Mouse (Mus musculus) stomach, embryonic 16.5 days (tissue): ENCODE measurements around the gene Pnpla2. TPM values are rescaled to one million over a fixed set of nuclear protein-coding genes. Genes with fewer than 3 reads are reported as not detected.

ENCODE experiments used
- ATAC-seq: fragments of 200-750 bp; cut with Nextera tagmentation; 2 replicates; pipeline ENCODE4 v1.8.0; 2017; ENCODE audit warnings: moderate number of reproducible peaks, moderate TSS enrichment; ENCODE audit not compliant: insufficient read depth, low FRiP score
- H3K27ac ChIP-seq: fragments of 300-500 bp; sonication (generic); 2 replicates; pipeline ENCODE4 v1.5.1; 2014; ENCODE audit warnings: low read length
- H3K27me3 ChIP-seq: fragments of 300-500 bp; sonication (generic); 2 replicates; pipeline ENCODE4 v1.6.1; 2014; ENCODE audit warnings: low read length, control low read depth, mixed read lengths; ENCODE audit not compliant: control insufficient read depth, insufficient read depth
- H3K36me3 ChIP-seq: fragments of 300-500 bp; sonication (generic); 2 replicates; pipeline ENCODE4 v1.6.1; 2014; ENCODE audit warnings: low read length; ENCODE audit not compliant: control insufficient read depth, insufficient read depth
- H3K4me1 ChIP-seq: fragments of 300-500 bp; sonication (generic); 2 replicates; pipeline ENCODE4 v1.6.1; 2014; ENCODE audit warnings: low read length, control low read depth, mixed read lengths; ENCODE audit not compliant: control insufficient read depth, insufficient read depth
- H3K4me2 ChIP-seq: fragments of 300-500 bp; sonication (generic); 2 replicates; pipeline ENCODE4 v1.6.1; 2014; ENCODE audit warnings: low read depth, low read length, mixed read lengths
- H3K4me3 ChIP-seq: fragments of 300-500 bp; sonication (generic); replicated peaks from 2 replicates; pipeline ENCODE4 v1.5.1; 2014; ENCODE audit warnings: mild to moderate bottlenecking, low read length
- H3K9ac ChIP-seq: fragments of 300-500 bp; sonication (generic); 2 replicates; pipeline ENCODE4 v1.6.1; 2014; ENCODE audit warnings: low read length
- H3K9me3 ChIP-seq: fragments of 300-500 bp; sonication (generic); replicated peaks from 2 replicates; pipeline ENCODE4 v1.6.1; 2016; ENCODE audit warnings: low read length, control low read depth; ENCODE audit not compliant: control insufficient read depth
- WGBS: fragments of 180-500 bp; shearing (Covaris S2); extraction: QIAGEN DNeasy Blood & Tissue Kit; methylation state at CpG from one replicate; pipeline ENCODE4 v1.1.7; 2014; 5-methylcytosine and 5-hydroxymethylcytosine counted together
- polyA plus RNA-seq: library from polyadenylated mRNA; unstranded; fragments of >200 nt; fragmentation: Nextera tagmentation; extraction: Ambion mirVana; gene quantifications from 2 replicates; pipeline ENCODE4 v1.2.1, GENCODE M21; 2015

The Pnpla2 gene
- polyA plus RNA-seq, 1 experiment from 2014 or later: 34.0 TPM

GRCm38 (mm10) chr7:141416144-141416841, 38.7 kb upstream of the Pnpla2 start:
- no peaks in the 10 kb centered on the region for H3K36me3 ChIP-seq
- 77% methylated on average over 6 of the region's 6 CpGs for WGBS
- H3K9ac ChIP-seq: no peak overlapping the region
- no peak overlapping the region for H3K4me2 ChIP-seq
- H3K9me3 ChIP-seq: no peaks in the 10 kb centered on the region
- no peak for ATAC-seq
- H3K4me1 ChIP-seq: peaks cover 6% of the 10 kb centered on the region; the same call in 1 of the 2 replicates
- no peak overlapping the region for H3K4me3 ChIP-seq
- H3K27ac ChIP-seq: no peak overlapping the region
- no peaks in the 10 kb centered on the region for H3K27me3 ChIP-seq

- no peak for ATAC-seq
- no peak overlapping the region for H3K27ac ChIP-seq
Measured at GRCm38 (mm10) chr7:141417731-141418681, 37.0 kb upstream of the Pnpla2 start.

GRCm38 (mm10) chr7:141418970-141419369, 36.0 kb upstream of the Pnpla2 start:
- no peaks in the 10 kb centered on the region for H3K27me3 ChIP-seq
- no peak overlapping the region for H3K9ac ChIP-seq
- ATAC-seq: no peak
- H3K9me3 ChIP-seq: no peaks in the 10 kb centered on the region
- WGBS: 59% methylated on average over 7 of the region's 7 CpGs
- H3K4me2 ChIP-seq: no peak overlapping the region
- H3K4me1 ChIP-seq: no peaks in the 10 kb centered on the region
- H3K27ac ChIP-seq: no peak overlapping the region
- no peaks in the 10 kb centered on the region for H3K36me3 ChIP-seq
- no peak overlapping the region for H3K4me3 ChIP-seq

More at GRCm38 (mm10) chr7:141417731-141418681, 37.0 kb upstream of the Pnpla2 start:
- WGBS: 68% methylated on average over 8 of the region's 8 CpGs
- no peaks in the 10 kb centered on the region for H3K9me3 ChIP-seq
- no peak overlapping the region for H3K4me2 ChIP-seq
- no peaks in the 10 kb centered on the region for H3K36me3 ChIP-seq
- H3K4me3 ChIP-seq: no peak overlapping the region
- H3K4me1 ChIP-seq: peaks cover 3% of the 10 kb centered on the region; the same call in 1 of the 2 replicates
- no peaks in the 10 kb centered on the region for H3K27me3 ChIP-seq
- no peak overlapping the region for H3K9ac ChIP-seq

- H3K27ac ChIP-seq: no peak overlapping the region
- no peak overlapping the region for H3K4me3 ChIP-seq
- WGBS: 65% methylated on average over 9 of the region's 9 CpGs
- no peaks in the 10 kb centered on the region for H3K4me1 ChIP-seq
- H3K36me3 ChIP-seq: no peaks in the 10 kb centered on the region
- H3K4me2 ChIP-seq: no peak overlapping the region
- ATAC-seq: no peak
- no peaks in the 10 kb centered on the region for H3K27me3 ChIP-seq
- H3K9ac ChIP-seq: no peak overlapping the region
- no peaks in the 10 kb centered on the region for H3K9me3 ChIP-seq
Measured at GRCm38 (mm10) chr7:141420030-141420702, 34.8 kb upstream of the Pnpla2 start.

GRCm38 (mm10) chr7:141423811-141424210, 31.2 kb upstream of the Pnpla2 start:
- no peak overlapping the region for H3K4me2 ChIP-seq
- no peak overlapping the region for H3K4me3 ChIP-seq
- ATAC-seq: no peak
- 58% methylated on average over 4 of the region's 4 CpGs for WGBS
- no peaks in the 10 kb centered on the region for H3K9me3 ChIP-seq
- H3K27ac ChIP-seq: no peak overlapping the region
- H3K9ac ChIP-seq: no peak overlapping the region
- no peaks in the 10 kb centered on the region for H3K27me3 ChIP-seq
- H3K4me1 ChIP-seq: no peaks in the 10 kb centered on the region
- no peaks in the 10 kb centered on the region for H3K36me3 ChIP-seq

GRCm38 (mm10) chr7:141426948-141427730, 27.9 kb upstream of the Pnpla2 start:
- Histone ChIP-seq H3K27me3 (no peaks in the 10 kb centered on the region), H3K4me1 (peaks cover 9% of the 10 kb centered on the region), H3K4me3 (no peak overlapping the region), H3K9me3 (no peaks in the 10 kb centered on the region), H3K4me2 (no peak overlapping the region), H3K9ac (no peak overlapping the region), H3K36me3 (no peaks in the 10 kb centered on the region), H3K27ac (no peak overlapping the region)
- ATAC-seq: no peak
- WGBS: 80% methylated on average over 12 of the region's 12 CpGs

- Histone ChIP-seq H3K4me3 (peak overlapping the region; percentile 9; the same call in 1 of the 2 replicates), H3K36me3 (no peaks in the 10 kb centered on the region), H3K4me1 (peaks cover 10% of the 10 kb centered on the region), H3K27ac (no peak overlapping the region), H3K4me2 (0 out of 2 replicates have a peak overlapping the region, but pooled peaks have one; percentile 38), H3K9me3 (no peaks in the 10 kb centered on the region), H3K9ac (no peak overlapping the region), H3K27me3 (no peaks in the 10 kb centered on the region)
- WGBS: 41% methylated on average over 5 of the region's 5 CpGs
- ATAC-seq: no peak
Measured at GRCm38 (mm10) chr7:141428701-141429100, 26.3 kb upstream of the Pnpla2 start.

GRCm38 (mm10) chr7:141429310-141429709, 25.7 kb upstream of the Pnpla2 start, which contains the start of gene Cend1:
Gene Cend1, minus strand, starts transcription at chr7:141429491.
- peak within 1 kb of the TSS; percentile 38; the same call in 1 of the 2 replicates for H3K4me2 ChIP-seq
- no peaks in the 10 kb centered on the region for H3K9me3 ChIP-seq
- H3K4me3 ChIP-seq: peak within 1 kb of the TSS; percentile 9; the same call in 1 of the 2 replicates
- ATAC-seq: peak; percentile 55
- H3K4me1 ChIP-seq: peaks cover 16% of the 10 kb centered on the region
- no peaks in the 10 kb centered on the region for H3K36me3 ChIP-seq
- 0 out of 2 replicates have a peak within 1 kb of the TSS, but pooled peaks have one; percentile 23 for H3K9ac ChIP-seq
- no peak within 1 kb of the TSS for H3K27ac ChIP-seq
- H3K27me3 ChIP-seq: no peaks in the 10 kb centered on the region
- WGBS: 6% methylated on average over 19 of the region's 19 CpGs
